Mouse (Mus musculus): ENCODE measurements around the gene Ube2i. TPM values are rescaled to one million over a fixed set of nuclear protein-coding genes. Genes with fewer than 3 reads are reported as not detected.
"Not testable (repeated sequence)": the region's sequence is repeated elsewhere in the genome, so short reads cannot be mapped to it uniquely, and the experiment has no call there.

The Ube2i gene
- polyA plus RNA-seq, 1 experiment from 2014 or later: 543 TPM

GRCm38 (mm10) chr17:25252643-25253042 is 21.8 kb downstream of the Ube2i start:
- Histone ChIP-seq H3K4me1 (peaks cover 11% of the 10 kb centered on the region), H3K4me2 (replicated peaks) (no peak overlapping the region), H3K27me3 (peaks cover 44% of the 10 kb centered on the region), H3K9me3 (replicated peaks) (no peaks in the 10 kb centered on the region), H3K27ac (replicated peaks) (no peak overlapping the region), H3K4me3 (replicated peaks) (no peak overlapping the region), H3K9ac (no peak overlapping the region), H3K36me3 (no peaks in the 10 kb centered on the region)
- WGBS: 40% methylated on average over 3 of the region's 3 CpGs
- ATAC-seq (ENCODE audit: insufficient number of reproducible peaks, low FRiP score, low TSS enrichment, low read depth): no peak

DNA sequence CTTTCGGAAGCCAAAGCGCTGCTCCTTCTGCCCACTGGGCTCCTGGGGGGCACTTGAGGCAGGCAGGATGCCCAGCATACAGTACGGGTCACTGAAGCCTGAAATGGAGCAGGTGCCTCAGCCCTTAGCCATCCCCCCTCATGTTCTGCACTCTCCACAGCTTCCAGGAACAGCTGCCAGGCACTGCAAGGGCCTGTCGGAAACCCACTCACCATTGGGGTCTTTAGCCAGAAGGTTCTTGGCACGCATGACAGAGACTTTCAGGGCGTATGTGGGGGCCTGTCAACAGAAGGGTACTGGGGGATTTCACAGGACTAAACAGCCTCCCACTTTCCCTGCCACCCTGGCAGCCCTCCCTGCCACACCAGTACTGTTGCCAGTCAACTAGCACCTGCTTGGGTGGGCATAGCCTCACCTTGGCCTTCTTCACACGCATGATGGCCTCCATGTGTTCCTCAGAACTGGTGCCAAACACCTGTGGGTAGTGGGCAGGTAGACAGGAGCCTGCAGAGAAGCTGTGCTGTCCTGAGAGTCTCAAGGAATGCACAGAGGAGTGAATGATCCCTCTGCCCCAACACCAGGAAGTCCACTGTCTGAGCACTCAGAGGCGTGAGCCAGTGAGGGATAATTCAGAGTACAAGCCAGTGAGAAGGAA is 24.1 kb downstream of the Ube2i start:
- WGBS: 69% methylated on average over 8 of the region's 8 CpGs

DNA sequence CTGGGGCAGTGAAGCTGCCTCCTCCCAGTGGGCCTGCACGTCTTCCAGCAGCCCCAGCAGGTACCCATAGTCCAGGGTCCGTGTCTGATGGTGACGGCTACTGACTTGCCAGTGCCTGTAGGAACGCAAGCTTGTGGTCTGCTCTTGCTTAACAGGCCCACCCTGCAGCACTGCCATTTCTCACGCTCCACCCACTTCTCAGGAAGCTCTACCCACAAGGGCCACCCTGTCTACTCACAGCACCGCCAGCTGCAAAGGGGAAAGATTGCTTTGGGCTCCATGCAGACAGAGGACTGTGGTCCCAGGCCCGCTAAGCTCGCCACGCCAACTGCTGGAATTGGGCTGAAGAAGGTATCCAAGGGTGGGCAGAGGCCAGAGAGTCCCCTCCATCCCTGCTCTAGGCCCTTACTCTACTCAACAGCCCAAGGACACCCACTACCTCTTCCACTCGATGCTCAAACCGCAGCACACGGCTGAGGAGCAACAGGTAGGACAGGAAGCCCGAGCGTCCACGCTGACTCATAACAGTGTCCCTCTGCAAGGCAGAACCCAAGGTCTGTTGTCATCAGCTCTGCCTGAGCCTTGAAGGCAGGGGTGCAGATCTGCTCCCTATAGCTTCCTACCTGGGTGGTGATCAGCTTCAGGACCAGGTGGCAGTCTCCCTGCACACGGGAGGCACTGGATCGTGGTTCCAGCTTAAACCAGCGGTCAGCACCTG is 26.2 kb downstream of the Ube2i start:
- Histone ChIP-seq H3K36me3 (peaks cover 20% of the 10 kb centered on the region), H3K9me3 (replicated peaks) (no peaks in the 10 kb centered on the region), H3K4me2 (replicated peaks) (no peak overlapping the region), H3K4me1 (no peaks in the 10 kb centered on the region), H3K27me3 (peaks cover 8% of the 10 kb centered on the region), H3K4me3 (replicated peaks) (no peak overlapping the region), H3K27ac (replicated peaks) (no peak overlapping the region), H3K9ac (no peak overlapping the region)
- WGBS: 66% methylated on average over 18 of the region's 18 CpGs
- ATAC-seq (ENCODE audit: insufficient number of reproducible peaks, low FRiP score, low TSS enrichment, low read depth): no peak

More for the DNA sequence above, 24.1 kb downstream of the Ube2i start:
- Histone ChIP-seq H3K36me3 (no peaks in the 10 kb centered on the region), H3K4me2 (replicated peaks) (no peak overlapping the region), H3K9me3 (replicated peaks) (no peaks in the 10 kb centered on the region), H3K27me3 (peaks cover 28% of the 10 kb centered on the region), H3K4me1 (no peaks in the 10 kb centered on the region), H3K27ac (replicated peaks) (no peak overlapping the region), H3K4me3 (replicated peaks) (no peak overlapping the region), H3K9ac (no peak overlapping the region)
- no peak for ATAC-seq (ENCODE audit: insufficient number of reproducible peaks, low FRiP score, low TSS enrichment, low read depth)

DNA sequence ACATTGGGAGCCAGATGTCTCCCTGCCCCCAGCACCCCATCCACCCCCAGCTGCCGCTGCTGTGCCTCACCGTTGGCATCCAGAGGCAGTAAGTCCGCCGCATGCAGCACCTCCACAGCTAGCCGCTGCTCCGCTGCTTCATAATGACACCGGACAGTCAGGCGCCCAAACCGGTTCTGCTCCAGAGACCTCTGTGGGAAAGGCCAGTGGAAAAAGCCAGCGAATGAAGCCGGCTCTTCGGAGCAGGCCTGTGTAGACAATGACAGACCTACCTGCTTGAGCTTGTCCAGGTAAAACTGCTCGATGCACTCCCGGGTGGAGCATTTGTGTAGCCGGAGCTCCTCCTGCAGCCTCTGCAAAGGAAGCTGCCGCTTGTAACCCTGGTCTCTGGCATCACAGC is 30.2 kb downstream of the Ube2i start:
- peaks cover 34% of the 10 kb centered on the region for H3K36me3 ChIP-seq
- 72% methylated on average over 16 of the region's 16 CpGs for WGBS
- H3K4me2 ChIP-seq (replicated peaks): no peak overlapping the region
- no peak overlapping the region for H3K4me3 ChIP-seq (replicated peaks)
- no peak overlapping the region for H3K9ac ChIP-seq
- no peak overlapping the region for H3K27ac ChIP-seq (replicated peaks)
- H3K9me3 ChIP-seq (replicated peaks): no peaks in the 10 kb centered on the region
- H3K4me1 ChIP-seq: peaks cover 14% of the 10 kb centered on the region
- ATAC-seq (ENCODE audit: insufficient number of reproducible peaks, low FRiP score, low TSS enrichment, low read depth): no peak
- no peaks in the 10 kb centered on the region for H3K27me3 ChIP-seq

GRCm38 (mm10) chr17:25243131-25243780 is 31.2 kb downstream of the Ube2i start:
- H3K36me3 ChIP-seq: peaks cover 34% of the 10 kb centered on the region
- H3K4me1 ChIP-seq: peaks cover 18% of the 10 kb centered on the region
- H3K9me3 ChIP-seq (replicated peaks): no peaks in the 10 kb centered on the region
- H3K27ac ChIP-seq (replicated peaks): no peak overlapping the region
- no peak overlapping the region for H3K4me2 ChIP-seq (replicated peaks)
- H3K27me3 ChIP-seq: no peaks in the 10 kb centered on the region
- H3K9ac ChIP-seq: no peak overlapping the region
- H3K4me3 ChIP-seq (replicated peaks): no peak overlapping the region
- 87% methylated on average over 11 of the region's 11 CpGs for WGBS
- ATAC-seq (ENCODE audit: insufficient number of reproducible peaks, low FRiP score, low TSS enrichment, low read depth): no peak

DNA sequence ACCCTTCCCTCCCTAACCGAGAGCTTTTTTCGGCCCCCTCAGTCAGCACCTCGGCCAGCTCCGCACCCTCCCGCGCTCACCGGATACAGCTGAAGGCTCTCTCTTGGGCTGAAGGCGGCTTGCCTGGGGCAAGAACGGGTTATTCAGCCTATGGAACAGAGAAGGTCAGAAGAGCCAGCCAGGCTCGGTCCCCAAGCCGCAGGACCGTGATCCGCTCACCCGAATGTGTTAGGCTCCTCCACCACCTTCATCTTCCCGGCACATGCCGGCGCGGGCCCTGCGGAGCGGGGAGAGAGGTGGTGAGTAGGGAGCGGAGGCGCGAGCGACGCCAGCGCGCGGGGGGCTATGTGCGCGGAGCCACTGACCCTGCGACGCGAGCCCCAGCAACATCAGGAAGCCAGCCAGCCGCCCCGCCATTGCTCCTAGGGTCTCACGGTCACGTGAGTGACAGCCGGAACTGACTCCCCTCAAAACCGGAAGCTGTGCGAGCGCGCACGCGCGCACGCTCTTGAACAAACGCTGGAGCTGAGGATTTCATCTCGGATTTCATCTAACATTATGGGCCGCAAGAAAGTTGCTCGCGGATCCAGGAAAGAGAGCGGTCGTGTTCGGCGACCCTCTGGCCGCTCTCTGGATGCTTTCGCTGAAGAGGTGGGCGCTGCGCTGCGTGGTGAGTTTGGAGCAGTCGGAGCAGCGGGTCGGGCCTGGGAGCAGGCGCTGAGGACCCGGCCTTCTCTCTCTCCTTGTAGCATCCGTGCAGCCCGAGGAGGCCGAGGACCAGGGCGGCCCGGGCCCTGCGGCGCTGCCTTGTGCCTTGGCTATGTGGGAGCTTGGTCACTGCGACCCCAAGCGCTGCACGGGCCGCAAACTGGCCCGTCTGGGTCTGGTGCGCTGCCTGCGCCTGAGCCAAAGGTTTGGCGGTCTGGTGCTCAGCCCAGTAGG is 34.5 kb downstream of the Ube2i start, which contains the start of the genes Gnptg and Tsr3:
Gnptg (minus strand) TSS at position 430 of the 942 bp plus-strand sequence.
Tsr3 (plus strand) TSS at position 476 of the 942 bp plus-strand sequence.
- WGBS: under 1% methylated on average over 80 of the region's 80 CpGs

DNA sequence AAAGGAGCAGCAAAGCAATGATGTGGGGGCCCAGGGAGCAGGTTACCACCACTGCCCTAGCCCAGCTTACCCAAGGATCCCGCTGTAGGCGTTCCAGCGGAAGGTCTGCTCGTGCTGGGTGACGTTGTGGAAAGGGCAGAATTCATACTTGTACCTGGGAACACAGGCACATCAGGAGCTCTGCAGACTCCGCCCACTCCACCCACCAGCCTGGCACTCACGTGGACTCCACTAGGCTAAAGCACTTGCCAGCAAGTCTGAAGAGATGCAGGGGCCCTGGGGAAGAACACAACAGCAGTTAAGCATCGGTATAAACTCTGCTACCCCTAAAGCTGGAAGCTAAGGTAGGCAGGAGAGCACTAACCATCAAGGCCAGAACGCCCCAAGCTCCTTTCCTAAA is 38.8 kb downstream of the Ube2i start:
- H3K9ac ChIP-seq: no peak overlapping the region
- H3K4me1 ChIP-seq: peaks cover 8% of the 10 kb centered on the region
- no peak for ATAC-seq (ENCODE audit: insufficient number of reproducible peaks, low FRiP score, low TSS enrichment, low read depth)
- no peak overlapping the region for H3K4me2 ChIP-seq (replicated peaks)
- H3K9me3 ChIP-seq (replicated peaks): no peaks in the 10 kb centered on the region
- H3K36me3 ChIP-seq: peaks cover 29% of the 10 kb centered on the region
- H3K27ac ChIP-seq (replicated peaks): no peak overlapping the region
- no peak overlapping the region for H3K4me3 ChIP-seq (replicated peaks)
- no peaks in the 10 kb centered on the region for H3K27me3 ChIP-seq
- 84% methylated on average over 9 of the region's 9 CpGs for whole genome bisulfite sequencing

More for the DNA sequence above, 34.5 kb downstream of the Ube2i start, which contains the start of the genes Gnptg and Tsr3:
- Histone ChIP-seq H3K4me2 (replicated peaks) (peak within 1 kb of the TSS; percentile 90), H3K27ac (replicated peaks) (peak within 1 kb of the TSS; percentile 92), H3K9me3 (replicated peaks) (no peaks in the 10 kb centered on the region), H3K27me3 (no peaks in the 10 kb centered on the region), H3K4me1 (peaks cover 18% of the 10 kb centered on the region), H3K36me3 (peaks cover 45% of the 10 kb centered on the region), H3K4me3 (replicated peaks) (peak within 1 kb of the TSS; percentile 95), H3K9ac (peak within 1 kb of the TSS; percentile 94)
- ATAC-seq (ENCODE audit: insufficient number of reproducible peaks, low FRiP score, low TSS enrichment, low read depth): peak; percentile 83

DNA sequence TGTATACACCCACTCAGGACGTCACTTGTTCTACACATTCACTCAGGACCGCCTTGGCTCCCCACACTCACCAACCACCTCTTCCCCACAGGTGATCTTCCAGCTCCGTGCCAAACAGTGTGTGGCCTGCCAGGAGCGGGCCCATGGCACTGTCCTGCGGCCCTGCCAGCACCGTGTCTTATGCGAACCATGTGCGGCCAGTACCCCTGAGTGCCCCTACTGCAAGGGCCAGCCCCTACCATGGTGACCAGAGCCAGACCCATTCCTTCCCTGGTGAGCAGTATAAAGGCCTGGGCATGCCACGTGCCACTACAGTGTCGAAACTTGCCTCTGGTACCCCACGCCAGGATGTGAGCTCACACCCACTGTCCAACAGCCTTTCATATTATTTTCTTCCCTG is 42.8 kb downstream of the Ube2i start:
- WGBS: 93% methylated on average over 6 of the region's 11 CpGs
- H3K4me3 ChIP-seq (replicated peaks); H3K4me2 ChIP-seq (replicated peaks); H3K9me3 ChIP-seq (replicated peaks); H3K9ac ChIP-seq; H3K4me1 ChIP-seq; H3K27ac ChIP-seq (replicated peaks); ATAC-seq (ENCODE audit: insufficient number of reproducible peaks, low FRiP score, low TSS enrichment, low read depth); H3K27me3 ChIP-seq: not testable (repeated sequence)
- H3K36me3 ChIP-seq: peaks cover 53% of the 10 kb centered on the region

DNA sequence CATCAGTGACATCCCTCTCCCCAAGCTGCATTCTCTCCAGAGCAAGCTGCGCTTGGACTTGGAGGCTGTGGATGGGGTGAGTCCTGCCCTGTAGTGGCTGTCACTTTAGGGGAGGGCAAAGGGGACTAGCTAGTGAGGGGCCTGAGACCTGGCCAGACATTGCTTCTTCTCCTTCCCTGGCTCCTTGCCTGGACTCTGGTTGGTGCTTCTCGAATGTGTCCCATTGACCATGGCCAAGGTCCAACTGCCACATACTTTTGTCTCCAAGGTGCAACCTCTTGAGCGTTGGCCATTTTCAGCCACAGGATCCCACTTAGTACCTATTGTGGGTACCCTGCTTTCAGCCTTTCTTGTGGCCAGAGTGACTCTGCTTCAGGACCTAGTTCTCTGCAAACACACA is 43.7 kb downstream of the Ube2i start:
- Histone ChIP-seq H3K4me2 (replicated peaks) (no peak overlapping the region), H3K9ac (no peak overlapping the region), H3K4me1 (no peaks in the 10 kb centered on the region), H3K27me3 (no peaks in the 10 kb centered on the region), H3K9me3 (replicated peaks) (no peaks in the 10 kb centered on the region), H3K4me3 (replicated peaks) (no peak overlapping the region), H3K36me3 (peaks cover 56% of the 10 kb centered on the region), H3K27ac (replicated peaks) (no peak overlapping the region)
- WGBS: 98% methylated on average over 3 of the region's 3 CpGs
- ATAC-seq (ENCODE audit: insufficient number of reproducible peaks, low FRiP score, low TSS enrichment, low read depth): no peak

DNA sequence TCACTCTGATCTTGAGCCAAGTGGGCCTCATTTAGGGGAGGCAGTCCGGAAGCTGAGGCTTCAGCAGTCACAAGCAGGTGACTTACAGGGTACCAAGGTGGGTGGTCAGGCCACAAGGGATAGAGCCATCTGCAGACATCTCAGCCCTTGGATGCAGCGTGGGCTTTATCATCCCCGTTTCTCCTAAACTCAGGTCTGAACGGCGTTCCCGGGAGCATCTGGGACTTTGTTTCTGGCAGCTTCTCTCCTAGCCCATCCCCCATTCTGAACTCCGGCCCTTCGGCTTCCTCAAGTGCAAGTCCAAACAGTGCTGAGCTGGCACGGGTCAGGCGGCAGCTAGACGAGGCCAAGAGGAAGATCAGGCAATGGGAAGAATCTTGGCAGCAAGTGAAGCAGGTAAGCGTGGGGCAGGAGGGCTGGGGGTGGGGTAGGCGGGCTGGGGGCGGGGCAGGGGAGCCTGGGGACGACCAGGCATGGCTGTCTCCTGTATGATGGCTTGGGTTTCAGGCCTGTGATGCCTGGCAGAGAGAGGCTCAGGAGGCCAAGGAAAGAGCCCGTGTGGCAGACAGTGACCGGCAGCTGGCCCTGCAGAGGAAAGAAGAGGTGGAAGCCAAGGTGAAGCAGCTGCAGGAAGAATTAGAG is 44.3 kb downstream of the Ube2i start:
- not testable (repeated sequence) for H3K4me1 ChIP-seq; H3K9me3 ChIP-seq (replicated peaks); H3K27ac ChIP-seq (replicated peaks); H3K4me2 ChIP-seq (replicated peaks); H3K27me3 ChIP-seq; H3K9ac ChIP-seq; H3K4me3 ChIP-seq (replicated peaks); ATAC-seq (ENCODE audit: insufficient number of reproducible peaks, low FRiP score, low TSS enrichment, low read depth)
- H3K36me3 ChIP-seq: peaks cover 56% of the 10 kb centered on the region
- WGBS: 69% methylated on average over 17 of the region's 17 CpGs

Data from embryonic facial prominence, embryonic 15.5 days (tissue).